Mouse (Mus musculus): Measurements from ENCODE around the gene Vmn1r180. TPM values are rescaled to one million over a fixed set of nuclear protein-coding genes. Genes with fewer than 3 reads are reported as not detected.
"Not testable (repeated sequence)": the region's sequence is repeated elsewhere in the genome, so short reads cannot be mapped to it uniquely, and the experiment has no call there.

Vmn1r180 gene
- not detected in 2 replicates for polyA plus RNA-seq (2016; fragmentation: Nextera tagmentation; extraction: Ambion mirVana)

- H3K9ac ChIP-seq = no peak within 1 kb of the TSS
- no peak within 1 kb of the TSS for H3K4me2 ChIP-seq
- no peaks in the 10 kb centered on the region for H3K36me3 ChIP-seq (replicated peaks)
- H3K9me3 ChIP-seq = peaks cover 13% of the 10 kb centered on the region; the same call in 1 of the 2 replicates
- H3K4me1 ChIP-seq = no peaks in the 10 kb centered on the region
- H3K27me3 ChIP-seq = no peaks in the 10 kb centered on the region
- ATAC-seq (ENCODE audit: low FRiP score) = no peak
- H3K27ac ChIP-seq = no peak within 1 kb of the TSS
- H3K4me3 ChIP-seq (replicated peaks) = no peak within 1 kb of the TSS
Observed at GRCm38 (mm10) chr7:23950332-23950731, at the start of gene Vmn1r180. TSS of gene Vmn1r180 (plus strand) at chr7:23950632.

GRCm38 (mm10) chr7:23926678-23927077, 23.8 kb upstream of the Vmn1r180 start, which contains the start of gene Vmn1r179:
TSS of gene Vmn1r179 (plus strand) at chr7:23926978.
- no peak within 1 kb of the TSS for H3K4me3 ChIP-seq (replicated peaks)
- H3K4me1 ChIP-seq = no peaks in the 10 kb centered on the region
- no peak within 1 kb of the TSS for H3K9ac ChIP-seq
- peaks cover 16% of the 10 kb centered on the region; the same call in 1 of the 2 replicates for H3K9me3 ChIP-seq
- no peaks in the 10 kb centered on the region for H3K27me3 ChIP-seq
- no peak within 1 kb of the TSS for H3K27ac ChIP-seq
- no peak within 1 kb of the TSS for H3K4me2 ChIP-seq
- 60% methylated on average over 2 of the region's 2 CpGs for WGBS
- ATAC-seq (ENCODE audit: low FRiP score) = no peak
- no peaks in the 10 kb centered on the region for H3K36me3 ChIP-seq (replicated peaks)

- not testable (repeated sequence) for H3K36me3 ChIP-seq (replicated peaks); ATAC-seq (ENCODE audit: low FRiP score); H3K9ac ChIP-seq; H3K27ac ChIP-seq; H3K27me3 ChIP-seq; H3K4me3 ChIP-seq (replicated peaks); H3K4me1 ChIP-seq; H3K4me2 ChIP-seq
- H3K9me3 ChIP-seq = peaks cover 45% of the 10 kb centered on the region
- 52% methylated on average over 3 of the region's 3 CpGs for WGBS
Observed at GRCm38 (mm10) chr7:23968044-23968443, 17.6 kb downstream of the Vmn1r180 start.

GRCm38 (mm10) chr7:23974315-23974714, 23.9 kb downstream of the Vmn1r180 start, which contains the start of gene Vmn1r181:
TSS of gene Vmn1r181 (plus strand) at chr7:23974615.
- peaks cover 43% of the 10 kb centered on the region for H3K9me3 ChIP-seq
- not testable (repeated sequence) for H3K27me3 ChIP-seq; H3K36me3 ChIP-seq (replicated peaks); H3K4me1 ChIP-seq; H3K4me2 ChIP-seq; H3K9ac ChIP-seq; H3K27ac ChIP-seq; H3K4me3 ChIP-seq (replicated peaks); ATAC-seq (ENCODE audit: low FRiP score)
- WGBS = 86% methylated on average over 9 of the region's 9 CpGs

GRCm38 (mm10) chr7:24001391-24001790, 51.0 kb downstream of the Vmn1r180 start, which contains the start of gene V1rd19:
TSS of gene V1rd19 (plus strand) at chr7:24001691.
- no peaks in the 10 kb centered on the region for H3K27me3 ChIP-seq
- H3K4me1 ChIP-seq = no peaks in the 10 kb centered on the region
- no peak for ATAC-seq (ENCODE audit: low FRiP score)
- no peaks in the 10 kb centered on the region for H3K36me3 ChIP-seq (replicated peaks)
- WGBS = 69% methylated on average over 2 of the region's 2 CpGs
- no peak within 1 kb of the TSS for H3K4me2 ChIP-seq
- H3K9me3 ChIP-seq = peaks cover 15% of the 10 kb centered on the region; the same call in 1 of the 2 replicates
- no peak within 1 kb of the TSS for H3K27ac ChIP-seq
- no peak within 1 kb of the TSS for H3K9ac ChIP-seq
- H3K4me3 ChIP-seq (replicated peaks) = no peak within 1 kb of the TSS

Other genes with a start within 250 kb of the Vmn1r180 start
- gene Vmn1r173, start 249.9 kb upstream of the Vmn1r180 start, polyA plus RNA-seq (2016; fragmentation: Nextera tagmentation; extraction: Ambion mirVana) = not detected in 2 replicates
- not detected in 2 replicates for gene Vmn1r174, start 198.4 kb upstream of the Vmn1r180 start, polyA plus RNA-seq (2016; fragmentation: Nextera tagmentation; extraction: Ambion mirVana)
- not detected in 2 replicates for gene Vmn1r175, start 140.0 kb upstream of the Vmn1r180 start, polyA plus RNA-seq (2016; fragmentation: Nextera tagmentation; extraction: Ambion mirVana)
- gene Vmn1r176, start 113.3 kb upstream of the Vmn1r180 start, polyA plus RNA-seq (2016; fragmentation: Nextera tagmentation; extraction: Ambion mirVana) = not detected in 2 replicates
- gene Vmn1r177, start 84.2 kb upstream of the Vmn1r180 start, polyA plus RNA-seq (2016; fragmentation: Nextera tagmentation; extraction: Ambion mirVana) = not detected in 2 replicates
- not detected in 2 replicates for gene Vmn1r178, start 58.6 kb upstream of the Vmn1r180 start, polyA plus RNA-seq (2016; fragmentation: Nextera tagmentation; extraction: Ambion mirVana)
- not detected in 2 replicates for gene Vmn1r179, start 23.7 kb upstream of the Vmn1r180 start, polyA plus RNA-seq (2016; fragmentation: Nextera tagmentation; extraction: Ambion mirVana)
- not detected in 2 replicates for gene Vmn1r181, start 24.0 kb downstream of the Vmn1r180 start, polyA plus RNA-seq (2016; fragmentation: Nextera tagmentation; extraction: Ambion mirVana)
- gene V1rd19, start 51.1 kb downstream of the Vmn1r180 start, polyA plus RNA-seq (2016; fragmentation: Nextera tagmentation; extraction: Ambion mirVana) = not detected in 2 replicates
- not detected in 2 replicates for gene Vmn1r183, start 102.6 kb downstream of the Vmn1r180 start, polyA plus RNA-seq (2016; fragmentation: Nextera tagmentation; extraction: Ambion mirVana)
- gene Zfp180, start 131.3 kb downstream of the Vmn1r180 start, polyA plus RNA-seq (2016; fragmentation: Nextera tagmentation; extraction: Ambion mirVana) = 31.9 and 32.7 TPM in 2 replicates
- gene Zfp112, start 161.7 kb downstream of the Vmn1r180 start, polyA plus RNA-seq (2016; fragmentation: Nextera tagmentation; extraction: Ambion mirVana) = 7.3 and 7.7 TPM in 2 replicates
- 16.8 and 17.9 TPM in 2 replicates for gene Zfp235, start 183.5 kb downstream of the Vmn1r180 start, polyA plus RNA-seq (2016; fragmentation: Nextera tagmentation; extraction: Ambion mirVana)
- 6.1 and 7.7 TPM in 2 replicates for gene Zfp114, start 224.4 kb downstream of the Vmn1r180 start, polyA plus RNA-seq (2016; fragmentation: Nextera tagmentation; extraction: Ambion mirVana)

Measured in forebrain, embryonic 12.5 days (tissue).